Mouse (Mus musculus) C2C12 (cell line): ENCODE results near the gene Gm38431. TPM values are rescaled to one million over a fixed set of nuclear protein-coding genes. Genes with fewer than 3 reads are reported as not detected.

Source experiments
- H3K27me3 ChIP-seq: one replicate; pipeline ENCODE4 v1.6.1; 2011; ENCODE audit not compliant: control insufficient read depth, insufficient read depth, insufficient read length
- H3K36me3 ChIP-seq: one replicate; pipeline ENCODE4 v1.6.1; 2011; ENCODE audit not compliant: control insufficient read depth, insufficient read depth
- H3K4me3 ChIP-seq: one replicate; pipeline ENCODE4 v1.5.1; 2011; ENCODE audit warnings: mild to moderate bottlenecking, control low read depth; ENCODE audit not compliant: poor library complexity, insufficient read depth, severe bottlenecking
- H3K79me2 ChIP-seq: one replicate; pipeline ENCODE4 v1.6.1; 2011; ENCODE audit not compliant: control insufficient read depth, insufficient read depth
- H3K79me3 ChIP-seq: one replicate; pipeline ENCODE4 v1.6.1; 2011; ENCODE audit warnings: low read depth, control low read depth
- H3ac ChIP-seq: one replicate; pipeline ENCODE3; 2011; ENCODE audit warnings: low read depth; ENCODE audit not compliant: control insufficient read depth, insufficient read length
- CEBPB ChIP-seq: IDR thresholded peaks from one replicate; pipeline ENCODE4 v1.6.1; 2011; ENCODE audit warnings: low read depth, mild to moderate bottlenecking, control low read depth, moderate library complexity
- CTCF ChIP-seq: IDR thresholded peaks from one replicate; pipeline ENCODE4 v1.5.1; 2011; ENCODE audit not compliant: control insufficient read depth, insufficient read depth, insufficient read length
- FOSL1 ChIP-seq: IDR thresholded peaks from one replicate; pipeline ENCODE4 v1.8.0; 2011; ENCODE audit warnings: mild to moderate bottlenecking, low read length; ENCODE audit not compliant: poor library complexity, insufficient read depth, severe bottlenecking
- MAX ChIP-seq: IDR thresholded peaks from one replicate; pipeline ENCODE4 v1.6.1; 2011; ENCODE audit warnings: mild to moderate bottlenecking, control low read depth
- MYOD1 ChIP-seq: IDR thresholded peaks from one replicate; pipeline ENCODE4 v1.6.1; 2011; ENCODE audit warnings: low read depth; ENCODE audit not compliant: control insufficient read depth, insufficient read length
- MYOG ChIP-seq: IDR thresholded peaks from one replicate; pipeline ENCODE4 v1.6.1; 2011; ENCODE audit not compliant: control insufficient read depth, insufficient read length; ENCODE audit errors: extremely low read depth
- USF1 ChIP-seq: IDR thresholded peaks from one replicate; pipeline ENCODE4 v1.6.1; 2011; ENCODE audit warnings: low read depth, mild to moderate bottlenecking, control low read depth, moderate library complexity
- polyA plus RNA-seq: library from polyadenylated mRNA; unstranded; fragments of >200 nt; fragmentation: generic; extraction: Trizol; gene quantifications from one replicate; pipeline ENCODE4 v1.2.1, GENCODE M21; 2012; ENCODE audit warnings: missing spikeins

Gene Gm38431
- polyA plus RNA-seq, 1 experiment = 1.3 TPM

DNA sequence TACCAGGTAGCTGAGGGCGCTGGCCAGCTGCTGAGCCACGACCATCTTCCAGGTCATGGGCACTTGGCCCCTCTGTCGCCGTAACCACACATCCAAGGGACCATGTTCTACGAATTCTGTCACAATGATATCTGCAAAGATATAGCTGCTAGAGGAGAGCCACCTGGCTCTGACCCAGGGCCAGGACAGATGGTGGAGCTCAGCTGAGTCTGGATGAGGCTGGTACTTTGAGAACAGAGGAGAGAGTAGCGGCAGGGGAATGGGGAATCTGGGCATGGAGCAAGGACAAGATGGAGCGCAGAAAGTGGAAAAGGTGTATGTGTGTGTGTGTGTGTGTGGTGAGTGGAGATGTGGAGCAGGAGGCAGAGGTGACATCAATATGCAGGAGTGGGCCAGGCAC is 22.4 kb upstream of the Gm38431 start:
- no peaks in the 10 kb centered on the region for H3K79me3 ChIP-seq
- TF ChIP-seq USF1 (no peak), CTCF (no peak), FOSL1 (no peak), MYOD1 (no peak), MYOG (no peak), MAX (no peak)
- no peak overlapping the region for H3K4me3 ChIP-seq
- no peaks in the 10 kb centered on the region for H3K27me3 ChIP-seq
- no peaks in the 10 kb centered on the region for H3K36me3 ChIP-seq
- no peak overlapping the region for H3ac ChIP-seq
- H3K79me2 ChIP-seq = no peaks in the 10 kb centered on the region

- no peak for TF ChIP-seq FOSL1
- TF ChIP-seq MYOD1 = no peak
- TF ChIP-seq CEBPB = no peak
- TF ChIP-seq USF1 = no peak
- H3K79me3 ChIP-seq = no peaks in the 10 kb centered on the region
These were observed 22.0 kb upstream of the Gm38431 start for GRCm38 (mm10) chr9:21113751-21114150.

GRCm38 (mm10) chr9:21107607-21108237 is 15.9 kb upstream of the Gm38431 start:
- no peak for TF ChIP-seq CEBPB
- TF ChIP-seq CTCF = no peak
- TF ChIP-seq MAX = no peak
- no peak for TF ChIP-seq FOSL1
- TF ChIP-seq MYOD1 = no peak
- TF ChIP-seq MYOG = no peak
- no peak for TF ChIP-seq USF1
- no peaks in the 10 kb centered on the region for H3K79me3 ChIP-seq
- H3K27me3 ChIP-seq = no peaks in the 10 kb centered on the region
- no peaks in the 10 kb centered on the region for H3K79me2 ChIP-seq
- no peak overlapping the region for H3ac ChIP-seq
- H3K36me3 ChIP-seq = no peaks in the 10 kb centered on the region
- no peak overlapping the region for H3K4me3 ChIP-seq

More at GRCm38 (mm10) chr9:21113751-21114150, 22.0 kb upstream of the Gm38431 start:
- Histone ChIP-seq H3K4me3 (no peak overlapping the region), H3K36me3 (no peaks in the 10 kb centered on the region), H3K27me3 (no peaks in the 10 kb centered on the region), H3ac (no peak overlapping the region), H3K79me2 (no peaks in the 10 kb centered on the region)

DNA sequence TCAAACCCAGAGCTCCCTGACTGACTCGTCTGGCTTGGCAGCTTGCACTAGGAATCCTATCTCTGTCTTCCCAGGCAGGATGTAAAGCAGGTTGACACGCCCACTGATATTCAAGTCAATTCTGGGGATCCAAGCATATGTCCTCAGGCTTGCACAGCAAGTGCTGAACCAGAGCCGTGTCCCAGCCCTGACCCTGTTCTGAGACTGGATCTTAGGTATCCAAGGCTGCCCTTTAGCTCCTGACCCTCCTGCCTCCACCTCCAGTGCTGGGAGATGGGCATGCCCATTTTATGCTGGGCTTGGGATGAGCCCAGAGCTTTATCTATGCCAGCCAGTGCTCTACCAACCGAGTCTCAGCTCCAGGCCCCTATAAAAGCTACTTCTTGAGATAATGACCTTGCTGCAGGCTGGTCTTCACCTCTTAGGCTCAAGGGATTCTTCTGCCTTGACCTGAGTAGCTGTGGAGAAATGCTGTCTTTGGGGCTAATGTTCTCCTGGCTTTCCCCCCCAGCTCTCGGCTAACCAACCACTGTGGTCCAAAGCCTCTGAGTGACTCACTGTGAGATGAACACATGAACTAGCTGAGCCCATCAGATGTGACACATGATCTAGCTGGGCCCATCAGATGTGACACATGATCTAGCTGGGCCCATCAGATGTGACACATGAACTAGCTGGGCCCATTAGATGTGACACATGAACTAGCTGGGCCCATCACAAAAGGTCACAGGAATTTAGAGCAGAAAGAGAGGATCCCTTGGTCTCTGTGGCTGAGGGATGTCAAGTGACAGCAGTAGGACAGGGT is 14.2 kb upstream of the Gm38431 start:
- Histone ChIP-seq H3K79me3 (no peaks in the 10 kb centered on the region), H3K27me3 (no peaks in the 10 kb centered on the region), H3ac (no peak overlapping the region), H3K79me2 (no peaks in the 10 kb centered on the region), H3K4me3 (no peak overlapping the region), H3K36me3 (no peaks in the 10 kb centered on the region)
- no peak for TF ChIP-seq CTCF
- no peak for TF ChIP-seq FOSL1
- TF ChIP-seq USF1 = no peak
- no peak for TF ChIP-seq CEBPB
- TF ChIP-seq MYOD1 = no peak
- no peak for TF ChIP-seq MAX
- no peak for TF ChIP-seq MYOG

GRCm38 (mm10) chr9:21104814-21105213 is 13.0 kb upstream of the Gm38431 start:
- Histone ChIP-seq H3K79me3 (no peaks in the 10 kb centered on the region), H3ac (no peak overlapping the region), H3K4me3 (no peak overlapping the region), H3K27me3 (no peaks in the 10 kb centered on the region), H3K79me2 (no peaks in the 10 kb centered on the region), H3K36me3 (no peaks in the 10 kb centered on the region)
- TF ChIP-seq CTCF (no peak), MYOG (no peak), CEBPB (no peak), USF1 (no peak), FOSL1 (no peak), MAX (no peak), MYOD1 (no peak)
